Mouse (Mus musculus) erythroblast, embryonic 14.5 days (primary cell): ENCODE results near the gene AK157302.
"Not testable (repeated sequence)": the region's sequence is repeated elsewhere in the genome, so short reads cannot be mapped to it uniquely, and the experiment has no call there.

ENCODE experiments used
- GATA1 ChIP-seq: IDR thresholded peaks from 2 replicates; pipeline ENCODE4 v1.6.1; 2012; ENCODE audit warnings: low read length, inconsistent platforms, mixed read lengths
- TAL1 ChIP-seq: IDR thresholded peaks from 3 replicates; pipeline ENCODE4 v1.6.1; 2012; ENCODE audit warnings: low read length, inconsistent platforms, mixed read lengths

DNA sequence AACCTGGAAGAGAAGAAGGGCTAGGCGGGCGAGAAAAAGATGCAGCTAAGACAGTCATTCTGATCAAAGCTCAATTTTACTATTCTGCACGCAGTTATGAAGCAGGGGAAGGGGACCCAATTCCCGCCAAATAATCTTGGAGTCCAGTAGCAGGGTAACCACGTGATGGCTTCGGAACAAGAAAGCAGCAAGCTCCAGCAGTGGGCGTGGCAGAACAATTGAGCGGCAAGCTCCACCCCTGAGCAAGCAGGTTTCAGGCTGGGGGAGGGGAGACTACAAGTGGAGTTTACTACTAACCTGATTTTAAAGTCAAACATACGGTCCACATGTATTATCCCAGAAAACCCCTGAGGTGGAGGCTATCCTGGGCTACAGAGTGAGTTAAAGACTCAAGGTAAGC, 32.5 kb upstream of the AK157302 start:
- not testable (repeated sequence) for TF ChIP-seq TAL1, GATA1
